Mouse (Mus musculus) gastrocnemius, adult 18-20 months (tissue): ENCODE data around the gene A4gnt. TPM values are rescaled to one million over a fixed set of nuclear protein-coding genes. Genes with fewer than 3 reads are reported as not detected.
A peak's percentile ranks its signal among the peaks of the same experiment; 100 is the strongest.
"Not testable (repeated sequence)": the region's sequence is repeated elsewhere in the genome, so short reads cannot be mapped to it uniquely, and the experiment has no call there.

ENCODE experiments used
- DNase-seq: peaks from one replicate; pipeline ENCODE4 v3.0.0; 2021; ENCODE audit warnings: low spot score
- long read RNA-seq, 2 experiments: library from polyadenylated mRNA; stranded (forward); transcript quantifications; one replicate each; pipeline ENCODE4 v2.0.0; 2021
- total RNA-seq, 2 experiments: library from RNA; stranded (reverse); gene quantifications; 2 replicates each; pipeline ENCODE4 v1.2.3; 2021

A4gnt gene
- not detected for total RNA-seq
- long read RNA-seq, experiment 1: 0 reads
- long read RNA-seq, experiment 2: 0 reads

- DNase-seq: no peak
These were observed at the start of gene A4gnt for GRCm38 (mm10) chr9:99612202-99612601. A4gnt (plus strand) TSS chr9:99612502.

- DNase-seq: peak; percentile 51
These were observed 48.6 kb upstream of the A4gnt start for GRCm38 (mm10) chr9:99563714-99564113.

GRCm38 (mm10) chr9:99568023-99568346 lies 44.3 kb upstream of the A4gnt start:
- DNase-seq: no peak

GRCm38 (mm10) chr9:99568347-99569070 lies 43.8 kb upstream of the A4gnt start, which contains the start of gene Armc8:
Armc8 (minus strand) TSS chr9:99568899.
- DNase-seq: peak; percentile 89

- DNase-seq: no peak
These were observed 43.3 kb upstream of the A4gnt start for GRCm38 (mm10) chr9:99569071-99569397.

GRCm38 (mm10) chr9:99575677-99576480 lies 36.4 kb upstream of the A4gnt start, which contains the start of gene Dbr1:
Dbr1 (plus strand) TSS chr9:99575799.
- peak; percentile 94 for DNase-seq

GRCm38 (mm10) chr9:99580655-99581054 lies 31.6 kb upstream of the A4gnt start:
- peak; percentile 19 for DNase-seq

- peak; percentile 45 for DNase-seq
These were observed 24.6 kb upstream of the A4gnt start for GRCm38 (mm10) chr9:99587505-99588202.

GRCm38 (mm10) chr9:99591144-99591543 lies 21.2 kb upstream of the A4gnt start:
- DNase-seq: no peak

- DNase-seq: not testable (repeated sequence)
These were observed 13.2 kb upstream of the A4gnt start for GRCm38 (mm10) chr9:99599127-99599526.

- DNase-seq: no peak
These were observed 8.7 kb upstream of the A4gnt start for GRCm38 (mm10) chr9:99603566-99603965.

- no peak for DNase-seq
These were observed 7.4 kb downstream of the A4gnt start for GRCm38 (mm10) chr9:99619688-99620087.

- no peak for DNase-seq
These were observed 7.9 kb downstream of the A4gnt start for GRCm38 (mm10) chr9:99620196-99620595.

- DNase-seq: no peak
These were observed 9.7 kb downstream of the A4gnt start for GRCm38 (mm10) chr9:99622034-99622433.

GRCm38 (mm10) chr9:99622966-99623365 lies 10.7 kb downstream of the A4gnt start:
- no peak for DNase-seq

- no peak for DNase-seq
These were observed 11.8 kb downstream of the A4gnt start for GRCm38 (mm10) chr9:99624117-99624516.

GRCm38 (mm10) chr9:99628581-99628980 lies 16.3 kb downstream of the A4gnt start:
- DNase-seq: no peak

GRCm38 (mm10) chr9:99629281-99630011 lies 17.1 kb downstream of the A4gnt start, which contains the start of gene Dzip1l:
Dzip1l (plus strand) TSS chr9:99629496.
- peak; percentile 31 for DNase-seq

- no peak for DNase-seq
These were observed 17.8 kb downstream of the A4gnt start for GRCm38 (mm10) chr9:99630071-99630470.

- DNase-seq: no peak
These were observed 18.3 kb downstream of the A4gnt start for GRCm38 (mm10) chr9:99630528-99631125.

- no peak for DNase-seq
These were observed 19.5 kb downstream of the A4gnt start for GRCm38 (mm10) chr9:99631781-99632180.
